Mouse (Mus musculus) frontal cortex, adult (tissue): ENCODE results near the gene Slc7a5.

ENCODE experiments used
- ATAC-seq: cut with Nextera tagmentation; 2 replicates; pipeline ENCODE4 v1.9.2; 2017; ENCODE audit warnings: mild to moderate bottlenecking, moderate library complexity, mixed read lengths; ENCODE audit not compliant: low TSS enrichment

The Slc7a5 gene

GRCm38 (mm10) chr8:121908378-121909147, 1.1 kb upstream of the Slc7a5 start:
- no peak for ATAC-seq

DNA sequence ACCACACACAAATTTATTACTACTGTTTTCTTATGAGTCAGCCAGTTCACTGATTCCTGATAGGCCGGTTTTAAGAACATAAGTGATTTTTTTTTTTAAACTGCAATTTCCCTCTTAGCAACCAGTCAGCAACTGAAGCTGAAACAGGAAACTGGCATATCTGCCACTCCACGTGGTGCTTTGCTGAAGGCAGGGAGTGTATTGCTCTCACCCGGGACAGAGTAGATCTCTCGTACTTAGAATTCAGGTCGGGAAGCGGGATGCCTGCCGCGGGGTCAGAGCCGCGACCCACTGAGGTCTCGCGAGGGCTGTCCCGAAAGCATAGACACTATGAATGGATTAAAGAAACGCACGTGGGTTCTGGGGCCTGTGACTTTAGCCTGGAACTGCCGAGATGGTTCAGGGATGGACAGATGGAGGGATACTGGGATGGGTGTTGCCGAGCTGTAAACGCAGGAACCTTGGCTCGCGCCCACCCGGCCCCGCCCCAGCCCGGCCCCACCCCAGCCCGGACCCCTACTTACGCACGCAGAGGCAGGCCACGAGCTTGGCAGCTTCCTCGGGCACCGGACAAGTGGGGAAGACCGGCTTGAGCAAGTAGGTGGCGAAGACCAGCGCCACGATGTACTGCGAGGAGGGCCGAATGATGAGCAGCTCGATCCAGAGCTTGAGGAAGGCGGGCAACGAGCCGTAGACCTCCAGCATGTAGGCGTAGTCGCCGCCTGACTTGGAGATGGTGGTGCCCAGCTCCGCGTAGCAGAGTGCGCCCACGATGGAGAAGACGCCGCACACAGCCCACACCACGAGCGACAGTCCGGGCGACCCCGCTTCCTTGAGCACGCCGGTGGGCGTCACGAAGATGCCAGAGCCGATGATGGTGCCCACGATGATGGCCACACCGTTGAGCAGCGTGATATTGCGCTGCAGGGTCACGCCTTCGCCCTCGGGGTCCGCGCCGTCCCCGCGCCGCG, 667 bp downstream of the Slc7a5 start:
- peak; percentile 50 for ATAC-seq

DNA sequence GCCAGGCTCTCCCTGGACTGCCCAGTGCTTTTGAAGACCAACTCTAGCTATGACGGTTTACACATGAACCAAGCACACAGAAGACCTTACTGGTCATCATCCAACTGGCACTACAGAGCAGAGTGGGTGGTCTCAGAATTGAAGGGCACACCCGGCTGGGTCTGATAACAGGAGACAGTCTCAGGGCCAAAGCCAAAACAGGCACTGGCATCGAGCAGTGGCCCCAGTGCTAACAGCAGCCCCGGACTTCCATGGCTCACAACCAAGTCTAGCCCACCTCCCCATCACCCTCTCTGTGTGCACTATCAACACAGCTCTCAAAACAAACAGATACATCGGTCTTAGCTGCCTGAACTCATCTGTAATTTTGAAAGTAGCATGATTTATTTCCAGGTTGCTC, 1.6 kb downstream of the Slc7a5 start:
- no peak for ATAC-seq

GRCm38 (mm10) chr8:121905420-121905819, 2.1 kb downstream of the Slc7a5 start:
- ATAC-seq: no peak

- ATAC-seq: no peak
Measured at GRCm38 (mm10) chr8:121904999-121905398, 2.5 kb downstream of the Slc7a5 start.

- ATAC-seq: no peak
Measured at GRCm38 (mm10) chr8:121903977-121904376, 3.5 kb downstream of the Slc7a5 start.

GRCm38 (mm10) chr8:121901498-121902236, 5.8 kb downstream of the Slc7a5 start:
- peak; percentile 32 for ATAC-seq

DNA sequence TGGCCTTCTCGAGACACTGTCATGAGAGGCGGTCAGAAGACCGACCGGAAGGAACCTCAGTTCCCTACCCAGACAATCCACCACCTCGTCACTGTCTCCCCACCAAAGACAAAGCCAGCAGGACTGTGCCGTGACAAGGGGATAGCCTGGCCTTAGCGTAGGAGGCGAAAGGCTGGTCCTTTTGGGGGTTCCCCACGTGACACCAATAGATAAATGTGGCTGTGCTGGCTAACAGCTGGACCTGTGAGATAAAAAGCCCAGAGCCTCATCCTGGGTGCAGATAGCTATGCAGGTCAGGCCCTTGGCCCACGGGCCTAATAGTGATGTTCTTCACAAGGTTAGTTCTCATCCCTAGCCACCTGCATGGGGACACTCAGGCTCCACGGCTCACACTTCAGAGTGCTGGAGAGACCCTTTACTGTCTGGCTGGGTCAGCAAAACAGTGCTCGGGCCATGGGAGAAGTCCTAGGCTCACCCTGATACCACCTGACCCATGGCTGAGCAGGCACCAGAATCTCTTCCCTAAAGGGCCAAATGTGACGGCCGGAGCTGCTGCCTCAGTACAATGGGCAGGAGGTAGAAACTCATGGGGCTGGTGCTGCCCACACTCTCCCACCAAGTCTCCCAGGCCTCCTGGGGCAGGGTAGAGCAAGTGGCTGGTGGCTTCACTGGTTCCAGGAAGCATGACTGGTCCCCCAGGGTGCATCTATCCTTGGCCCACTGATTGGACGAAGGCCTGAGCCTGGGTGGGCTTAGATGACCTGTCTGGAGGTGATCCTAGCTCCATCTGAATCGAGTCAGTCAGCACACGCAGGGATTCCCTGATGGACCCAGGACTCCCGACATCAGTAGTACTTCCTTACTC, 8.1 kb downstream of the Slc7a5 start:
- no peak for ATAC-seq

DNA sequence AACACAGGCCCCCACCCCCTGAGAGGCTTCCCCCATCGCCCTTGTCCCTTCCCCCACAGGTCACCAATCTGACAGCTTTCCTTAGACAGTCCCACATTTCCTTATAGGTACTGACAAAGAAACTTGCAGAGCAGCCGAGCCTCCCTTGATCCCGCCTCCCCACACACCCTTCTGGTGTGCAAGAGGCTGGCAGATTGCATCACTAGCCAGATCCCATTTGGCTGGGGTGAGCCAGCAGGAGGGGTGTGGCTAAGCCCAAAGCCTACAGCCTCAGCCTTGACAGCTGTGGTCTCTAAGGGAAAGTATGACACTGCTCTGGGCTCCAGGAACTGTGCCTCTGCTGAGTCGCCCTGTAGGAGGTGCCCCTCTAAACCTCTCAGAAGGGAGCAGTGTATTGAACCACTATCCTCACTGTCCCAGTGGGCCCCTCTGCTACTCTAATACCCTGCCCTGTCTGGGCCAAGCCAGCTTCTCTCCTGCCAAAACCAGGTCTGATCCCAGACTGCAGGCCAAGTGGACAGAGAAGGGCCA, 9.0 kb downstream of the Slc7a5 start:
- peak; percentile 87 for ATAC-seq

DNA sequence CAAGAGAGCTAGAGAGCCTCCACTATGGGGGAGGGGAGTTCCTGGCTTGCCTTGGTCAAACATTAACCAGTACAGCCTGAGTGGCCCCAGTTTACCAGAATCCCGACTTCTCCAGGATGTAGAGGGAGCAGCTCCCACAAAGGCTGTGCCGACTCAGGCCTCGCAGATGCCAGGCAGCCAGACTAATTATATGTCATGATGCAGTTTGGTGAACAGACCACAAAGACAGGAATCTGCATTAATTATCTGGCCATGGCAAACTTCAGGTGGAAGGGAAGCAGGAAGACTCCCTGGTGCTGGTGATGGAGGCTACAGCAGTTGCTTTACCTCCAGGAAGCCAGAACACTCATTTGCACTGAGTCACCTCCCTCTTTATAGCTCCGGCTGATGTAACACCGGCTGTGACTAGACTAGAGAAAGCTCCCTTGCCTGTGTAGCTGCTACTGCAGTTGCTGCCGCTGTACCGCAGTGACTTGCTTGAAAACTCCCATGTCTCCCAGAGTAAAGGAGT, 9.6 kb downstream of the Slc7a5 start:
- ATAC-seq: peak; percentile 83

DNA sequence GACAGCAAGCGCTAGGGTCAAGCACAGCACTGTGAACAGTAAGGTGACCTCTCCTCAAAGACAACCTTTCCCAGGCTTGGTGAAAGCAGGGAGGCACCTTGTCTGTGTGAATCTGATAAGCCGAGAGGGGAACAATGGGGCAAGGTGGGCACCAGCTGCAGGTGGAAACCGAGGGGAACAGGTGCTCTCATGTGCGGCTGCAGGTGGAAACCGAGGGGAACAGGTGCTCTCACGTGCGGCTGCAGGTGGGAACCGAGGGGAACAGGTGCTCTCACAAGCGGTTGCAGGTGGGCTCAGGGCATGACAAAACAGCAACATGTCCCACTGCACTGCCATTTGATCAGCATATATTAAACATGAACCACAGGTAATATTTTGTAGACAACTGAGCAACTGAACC, 10.3 kb downstream of the Slc7a5 start:
- no peak for ATAC-seq

- ATAC-seq: no peak
Measured at GRCm38 (mm10) chr8:121896476-121897145, 10.9 kb downstream of the Slc7a5 start.

- no peak for ATAC-seq
Measured at GRCm38 (mm10) chr8:121895910-121896309, 11.6 kb downstream of the Slc7a5 start.

- ATAC-seq: no peak
Measured at GRCm38 (mm10) chr8:121892875-121893274, 14.6 kb downstream of the Slc7a5 start.

GRCm38 (mm10) chr8:121889810-121890785, 17.4 kb downstream of the Slc7a5 start:
- ATAC-seq: no peak

DNA sequence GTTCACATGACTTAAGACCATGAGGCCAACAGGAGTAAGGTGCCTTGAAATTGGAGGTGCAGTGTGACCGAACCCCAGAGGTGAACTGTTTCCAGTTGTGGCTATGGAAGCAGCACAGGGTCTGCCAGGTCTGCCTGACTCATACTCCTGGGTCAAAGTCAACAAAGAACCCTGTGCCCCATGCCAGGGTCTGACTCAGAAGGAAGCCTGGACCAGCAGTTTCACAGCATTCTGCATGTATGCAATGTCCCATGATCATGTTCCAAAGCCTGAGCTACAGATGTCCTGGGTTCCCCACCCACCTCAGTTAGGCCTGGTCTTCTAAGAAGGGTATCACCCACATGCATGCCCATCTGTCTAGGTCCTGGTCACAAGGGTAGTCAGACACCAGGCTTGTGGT, 18.2 kb downstream of the Slc7a5 start:
- no peak for ATAC-seq

DNA sequence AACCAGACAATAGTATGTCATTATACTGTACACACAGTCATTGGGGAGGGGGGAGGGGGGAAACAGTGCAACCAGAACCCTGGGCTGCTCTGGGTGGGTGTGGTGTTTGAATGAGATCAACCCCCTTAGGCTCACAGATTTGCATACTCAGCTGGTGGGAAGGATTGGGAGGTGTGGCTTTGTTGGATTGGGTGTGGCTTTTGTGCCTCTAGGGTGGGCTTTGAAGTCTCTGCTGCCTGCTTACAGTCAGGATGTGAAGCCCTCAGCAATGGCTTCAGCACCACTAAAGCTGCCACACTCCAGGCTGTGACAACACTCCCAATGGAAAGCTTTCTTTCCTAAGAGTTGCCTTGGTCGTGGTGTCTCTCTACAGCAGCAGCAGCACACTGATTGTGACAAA, 19.9 kb downstream of the Slc7a5 start:
- ATAC-seq: no peak

GRCm38 (mm10) chr8:121885433-121885832, 22.1 kb downstream of the Slc7a5 start:
- no peak for ATAC-seq

DNA sequence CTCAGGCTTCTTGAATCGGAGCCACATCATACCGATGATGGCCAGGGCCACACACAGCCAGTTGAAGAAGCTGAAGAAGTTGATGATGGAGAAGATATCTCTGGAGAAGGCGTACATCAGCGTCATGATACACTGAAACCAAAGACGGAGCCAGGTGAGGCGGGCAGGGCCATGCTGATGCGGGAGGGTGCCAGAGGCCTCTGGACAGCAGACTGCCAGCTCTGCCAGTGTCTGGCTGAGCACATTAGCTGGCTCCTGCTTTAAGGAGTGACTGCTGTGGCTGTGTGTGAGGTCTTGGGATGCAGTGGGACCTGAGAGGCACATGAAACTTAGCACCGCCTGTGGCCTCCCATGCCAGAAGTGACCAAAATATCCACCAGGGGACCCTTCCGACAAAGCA, 22.5 kb downstream of the Slc7a5 start:
- ATAC-seq: no peak
